Mouse (Mus musculus) ZHBTc4 (cell line): ENCODE results near the gene 1700017B05Rik.
"Not testable (repeated sequence)": the region's sequence is repeated elsewhere in the genome, so short reads cannot be mapped to it uniquely, and the experiment has no call there.

Source experiments
- DNase-seq: peaks from one replicate; pipeline ENCODE4 v3.0.0-alpha.2; 2011; ENCODE audit warnings: low read depth, low spot score

1700017B05Rik gene

DNA sequence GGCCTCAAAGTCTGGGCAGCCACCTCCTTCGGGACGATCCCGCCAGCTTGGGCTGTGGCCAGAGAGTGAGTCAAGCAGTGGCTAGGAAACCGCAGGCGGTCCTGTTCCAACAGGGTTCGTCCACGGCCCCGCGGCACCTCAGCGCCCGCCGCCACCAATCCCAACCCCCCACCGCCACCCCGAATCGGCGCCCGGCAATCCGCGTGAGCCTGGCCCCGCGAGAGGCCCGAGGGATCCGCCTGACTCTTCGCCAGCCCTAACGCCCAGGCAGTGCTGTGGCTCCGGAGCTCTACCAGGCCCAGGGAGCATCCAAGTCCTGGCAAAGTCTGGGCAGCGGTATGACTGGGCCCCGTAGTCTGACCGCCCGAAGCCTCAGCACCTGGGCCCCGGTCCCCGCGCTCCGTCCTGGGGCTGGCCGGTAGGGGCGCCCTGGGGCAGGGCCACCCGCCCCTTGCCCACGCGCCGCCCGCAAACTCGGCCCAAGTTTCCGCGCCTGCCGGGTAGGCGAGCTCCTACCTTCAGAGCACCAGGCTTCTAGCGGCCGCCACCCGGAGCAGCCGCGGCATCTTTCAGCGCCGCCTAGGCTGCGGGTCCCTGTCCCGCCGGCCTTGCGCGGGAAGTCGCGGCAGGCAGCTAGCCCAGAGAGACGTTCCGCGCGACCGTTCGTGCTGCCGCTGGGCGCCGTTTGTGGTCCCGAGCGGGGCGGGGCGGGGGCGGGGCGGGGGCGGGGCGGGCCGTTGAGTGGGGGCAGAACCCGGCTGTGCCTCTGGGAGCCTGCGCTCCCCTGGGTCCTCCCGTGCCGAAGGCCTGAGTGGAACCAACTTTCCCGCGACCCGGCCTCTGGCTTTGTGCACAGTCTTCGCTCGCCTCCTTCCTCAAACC is at the start of gene 1700017B05Rik:
TSS of gene 1700017B05Rik (minus strand) at position 700 of the 882 bp plus-strand sequence.
- peak; percentile 82 for DNase-seq

DNA sequence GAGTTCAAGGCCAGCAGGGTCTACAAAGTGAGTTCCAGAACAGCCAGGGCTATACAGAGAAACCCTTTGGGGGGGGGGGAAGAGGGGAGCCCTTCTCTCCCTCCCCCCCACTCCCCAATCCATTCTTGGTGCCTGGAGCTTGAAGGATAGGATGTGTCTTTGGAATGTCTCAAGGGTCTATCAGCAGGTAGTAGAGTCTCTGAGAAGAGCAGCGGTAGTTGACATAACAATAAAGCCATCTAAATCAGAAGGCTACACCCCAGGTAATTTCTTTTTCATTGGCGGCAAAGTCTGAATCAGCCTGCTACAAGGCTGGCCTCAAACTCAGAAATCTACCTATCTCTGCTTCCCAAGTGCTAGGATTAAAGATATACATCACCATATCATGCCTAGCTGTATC is 48.5 kb upstream of the 1700017B05Rik start:
- DNase-seq = peak; percentile 74

DNA sequence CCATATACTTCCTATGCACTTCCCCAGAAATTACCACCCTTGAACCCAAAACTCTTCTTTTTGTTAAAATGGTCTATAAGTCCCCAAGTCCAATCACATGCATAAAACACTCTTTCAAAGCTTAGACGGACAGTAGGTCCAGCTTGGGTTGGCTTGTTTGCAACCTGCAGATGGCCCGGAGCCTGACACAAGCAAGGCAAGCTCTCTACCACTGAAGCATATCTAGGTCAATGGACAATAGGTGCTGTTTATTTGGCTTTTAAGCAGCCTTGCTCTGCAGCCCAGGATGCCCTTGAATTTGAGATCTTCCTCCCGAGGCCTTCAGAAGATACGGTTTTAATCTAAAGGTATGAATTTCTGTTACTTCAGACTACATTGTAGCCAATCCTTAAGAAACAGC is 46.9 kb upstream of the 1700017B05Rik start:
- DNase-seq = no peak

DNA sequence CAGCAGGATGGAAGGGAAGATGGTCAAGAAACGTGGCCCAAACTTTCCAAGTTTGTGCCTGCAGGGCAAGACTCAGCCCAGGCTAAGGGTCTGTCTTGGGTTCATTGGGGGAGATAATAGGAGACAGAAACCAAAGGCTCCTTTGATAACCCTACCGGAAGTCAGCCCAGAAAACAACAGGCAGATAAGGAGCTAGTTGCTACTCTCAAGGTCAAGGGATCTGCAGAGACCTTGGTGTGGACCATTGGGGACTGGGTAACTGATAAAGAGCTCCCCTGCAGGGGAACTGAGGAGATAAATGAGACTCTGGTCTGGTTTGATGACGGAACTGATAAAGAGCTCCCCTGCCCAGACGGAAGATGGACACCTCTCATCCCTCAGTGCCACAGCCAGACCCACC is 45.0 kb upstream of the 1700017B05Rik start:
- DNase-seq = no peak

DNA sequence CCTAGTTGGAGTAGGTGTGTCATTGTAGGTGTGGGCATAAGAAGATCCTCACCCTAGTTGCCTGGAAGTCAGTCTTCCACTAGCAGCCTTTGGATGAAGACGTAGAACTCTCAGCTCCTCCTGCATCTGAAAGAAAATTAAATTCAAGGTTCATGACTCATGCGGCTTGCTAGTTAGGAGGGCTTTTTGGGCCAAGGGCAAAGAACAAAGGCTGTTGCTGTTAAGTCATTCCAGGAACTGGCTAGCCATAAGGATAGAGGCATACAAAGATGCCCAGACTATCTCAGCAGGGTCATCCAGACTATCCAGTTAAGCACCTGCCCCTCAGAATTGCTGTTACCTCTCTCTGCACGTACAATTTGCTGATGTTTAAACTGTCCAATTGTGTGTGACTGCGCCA is 42.3 kb upstream of the 1700017B05Rik start:
- DNase-seq = not testable (repeated sequence)

DNA sequence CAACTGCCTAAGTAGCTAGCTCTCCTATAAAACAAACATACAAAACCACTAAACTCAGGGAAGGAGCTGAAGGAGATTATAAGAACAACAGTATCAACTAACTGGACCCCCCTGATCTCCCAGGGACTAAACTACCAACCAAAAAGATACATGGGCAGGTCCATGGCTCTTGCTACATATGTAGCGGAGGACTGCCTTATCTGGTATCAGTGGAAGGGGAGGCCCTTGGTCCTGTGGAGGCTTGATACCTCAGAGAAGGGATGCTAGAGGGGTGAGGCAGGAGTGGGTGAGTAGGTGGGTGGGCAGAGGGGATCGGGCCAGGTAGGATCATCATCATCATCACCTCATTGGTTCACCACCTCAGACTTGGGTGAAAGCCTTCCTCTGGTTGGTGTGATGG is 41.8 kb upstream of the 1700017B05Rik start:
- DNase-seq = no peak

DNA sequence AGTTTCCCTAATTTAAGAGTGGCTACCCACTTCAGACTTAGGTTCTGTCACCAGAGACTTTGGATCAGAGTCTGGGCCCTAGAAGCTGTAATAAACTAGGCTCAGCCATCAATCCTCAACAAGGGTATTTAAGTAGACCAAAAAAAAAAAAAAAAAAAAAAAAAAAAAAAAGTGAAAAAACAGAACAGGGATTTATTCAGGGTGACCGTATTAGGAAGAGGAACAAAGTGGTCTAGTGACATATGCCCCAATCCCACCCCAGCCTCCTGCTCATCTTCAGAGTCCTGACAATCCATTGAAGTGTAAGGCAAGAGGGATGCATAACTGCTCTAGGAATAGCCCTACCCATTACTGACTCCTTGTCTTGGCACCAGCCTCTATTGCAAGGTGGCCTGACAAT is 40.9 kb upstream of the 1700017B05Rik start:
- DNase-seq = no peak

DNA sequence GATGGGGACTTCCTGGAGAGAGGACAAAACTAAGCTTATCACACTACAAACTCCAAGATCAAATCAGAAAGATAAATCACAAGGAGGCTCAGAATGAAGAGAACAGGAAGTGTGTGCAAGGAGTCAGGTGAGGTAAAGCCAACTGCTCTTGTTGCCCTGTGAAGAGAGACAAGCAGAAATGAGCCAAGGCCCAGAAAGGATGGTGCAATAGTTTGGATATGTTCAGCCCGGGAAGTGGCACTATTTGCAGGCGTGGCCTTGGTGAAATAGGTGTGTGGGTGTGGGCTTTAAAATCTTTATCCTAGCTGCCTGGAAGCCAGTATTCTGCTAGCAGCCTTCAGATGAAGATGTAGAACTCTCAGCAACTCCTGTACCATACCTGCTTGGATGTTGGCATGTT is 38.4 kb upstream of the 1700017B05Rik start:
- DNase-seq = no peak

DNA sequence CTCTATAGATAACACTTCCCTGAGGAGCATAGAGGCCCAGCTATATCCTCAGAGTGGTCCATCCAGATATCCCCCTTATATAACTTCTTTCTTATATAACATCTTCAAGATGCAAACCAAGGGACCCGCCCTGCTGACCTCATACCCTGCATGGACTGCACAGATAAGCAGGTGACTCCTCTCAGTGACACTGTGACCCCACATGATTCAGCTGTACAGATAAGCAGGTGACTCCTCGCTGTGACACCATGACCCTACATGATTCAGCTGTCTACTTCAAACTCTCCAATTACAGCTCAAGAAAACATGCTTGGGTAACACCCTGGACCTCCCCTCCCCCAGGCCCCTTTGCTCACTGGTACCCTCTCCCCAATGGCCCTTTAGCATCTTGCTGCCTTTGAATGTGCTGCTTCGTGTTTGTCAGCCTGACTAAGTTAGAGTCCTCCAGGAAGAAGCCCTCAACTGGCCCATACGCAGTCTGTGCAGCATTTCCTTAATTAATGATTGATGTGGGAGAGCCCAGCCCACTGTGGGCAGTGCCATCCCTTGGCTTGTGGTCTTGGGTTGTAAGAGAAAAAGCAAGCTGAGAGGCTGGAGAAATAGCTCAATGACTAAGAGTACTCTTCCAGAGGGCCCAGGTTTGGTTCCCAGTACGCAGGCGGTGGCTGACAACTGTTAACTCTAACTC is 37.5 kb upstream of the 1700017B05Rik start:
- no peak for DNase-seq

DNA sequence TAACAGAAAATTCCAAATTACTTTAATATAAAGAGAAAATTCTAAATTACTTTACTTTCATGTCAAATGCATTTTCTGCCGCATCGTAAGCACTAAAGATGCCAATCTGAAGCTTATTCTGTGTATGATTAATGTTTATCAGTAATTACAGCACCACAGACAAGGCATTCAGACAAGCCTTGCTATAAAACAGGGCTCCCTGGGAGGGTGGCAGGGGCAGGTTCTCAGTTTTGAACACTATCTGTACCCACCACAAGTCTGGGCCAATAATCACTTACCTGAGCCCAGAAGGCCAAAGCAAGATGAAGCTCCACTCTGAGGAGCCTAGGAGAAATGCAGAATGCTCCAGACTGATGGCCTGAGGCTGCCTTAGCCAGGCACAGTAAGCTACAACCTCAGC is 35.5 kb upstream of the 1700017B05Rik start:
- DNase-seq = no peak

DNA sequence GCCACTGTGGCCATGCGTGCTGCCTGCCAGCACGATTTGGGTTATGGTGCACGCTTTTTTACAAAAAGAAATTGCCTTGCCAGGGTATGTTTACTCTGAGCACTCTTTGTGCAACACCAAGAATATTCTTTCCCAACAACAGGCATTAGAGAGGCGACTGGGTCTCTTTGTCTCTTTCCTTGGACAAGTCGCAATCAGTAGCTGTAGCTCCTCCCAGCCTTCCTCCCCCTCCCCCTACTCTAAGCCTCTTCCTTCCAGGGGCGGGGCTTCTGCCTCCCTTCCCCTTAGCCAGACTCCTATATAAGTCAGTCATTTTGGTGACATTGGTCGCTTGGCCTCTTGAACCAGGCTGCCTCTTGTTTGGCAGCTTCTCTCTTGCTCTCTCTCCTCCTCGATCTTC is 33.9 kb upstream of the 1700017B05Rik start:
- peak; percentile 85 for DNase-seq

DNA sequence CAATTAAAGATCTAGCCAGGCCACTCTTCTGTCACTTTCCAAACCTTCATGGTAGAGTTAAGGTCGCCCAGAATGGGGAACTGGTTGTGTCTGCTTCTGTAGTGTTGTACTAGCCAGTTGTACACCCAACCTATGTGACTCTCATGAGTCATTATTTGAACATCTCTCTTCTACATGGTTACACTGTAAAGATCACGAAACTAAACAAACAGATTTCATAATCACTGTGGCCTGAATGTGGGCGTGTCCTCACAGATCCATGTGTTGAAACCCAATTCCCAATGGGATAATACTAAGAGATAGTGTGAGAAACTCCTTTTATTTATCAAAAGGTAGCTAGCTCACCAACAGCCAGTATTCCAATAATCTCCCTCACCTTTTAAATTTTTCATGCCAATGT is 33.3 kb upstream of the 1700017B05Rik start:
- no peak for DNase-seq

DNA sequence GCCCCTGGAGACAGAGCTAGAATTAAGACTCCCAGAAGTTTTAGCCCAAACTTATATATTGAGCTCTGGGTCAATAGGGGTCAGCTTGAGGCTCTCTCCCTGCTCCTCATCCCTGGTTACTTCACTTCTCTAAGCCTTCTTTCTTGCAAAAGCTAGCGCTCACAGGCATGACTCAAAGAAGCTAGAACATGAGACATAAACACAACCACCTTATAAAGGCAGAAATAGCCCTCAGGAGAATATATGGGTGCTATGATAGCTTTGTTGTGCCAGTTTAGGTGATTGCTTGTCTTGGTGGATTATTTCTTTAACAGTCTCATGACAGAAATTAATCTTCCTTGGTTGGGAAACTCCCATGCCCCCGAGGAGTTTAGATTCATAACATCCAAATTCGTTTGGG is 32.5 kb upstream of the 1700017B05Rik start:
- DNase-seq = no peak

DNA sequence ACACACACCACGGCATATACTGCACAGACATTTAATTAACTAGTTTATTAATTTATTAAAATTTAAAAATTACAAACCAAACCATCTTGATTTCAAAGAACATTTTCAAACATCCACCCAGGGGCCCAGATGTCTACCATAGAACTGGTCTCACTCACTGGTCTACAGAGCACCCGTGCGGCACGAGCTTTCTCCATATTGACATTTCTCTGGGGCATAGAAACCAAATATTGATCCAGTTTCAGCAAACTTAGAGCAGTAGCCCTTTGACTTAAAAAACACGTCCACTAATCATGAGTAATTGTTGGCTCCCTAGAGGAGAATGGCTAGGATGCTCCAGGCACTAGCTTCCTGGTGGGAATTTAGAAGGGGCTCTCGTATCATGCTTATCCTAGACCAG is 24.8 kb upstream of the 1700017B05Rik start:
- no peak for DNase-seq

DNA sequence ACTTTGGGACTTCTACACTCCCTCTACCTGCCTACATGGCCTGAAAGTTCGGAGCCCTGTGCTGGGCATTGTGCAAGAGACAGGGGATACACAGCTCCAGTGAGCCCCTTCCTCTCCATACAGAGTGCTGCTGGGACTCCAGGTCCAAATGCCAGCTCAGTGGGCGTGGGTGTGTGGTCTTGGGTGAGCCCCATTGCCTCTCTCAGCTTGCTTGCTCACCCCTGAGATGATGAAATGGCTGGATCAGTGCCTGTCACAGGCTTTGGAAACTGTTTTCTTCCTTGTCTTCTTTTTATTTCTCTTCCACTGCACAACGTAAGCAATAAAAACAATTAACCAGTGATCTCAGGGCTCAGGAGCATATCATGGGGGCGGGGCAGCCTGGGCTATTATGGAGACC is 20.9 kb upstream of the 1700017B05Rik start:
- DNase-seq = no peak

DNA sequence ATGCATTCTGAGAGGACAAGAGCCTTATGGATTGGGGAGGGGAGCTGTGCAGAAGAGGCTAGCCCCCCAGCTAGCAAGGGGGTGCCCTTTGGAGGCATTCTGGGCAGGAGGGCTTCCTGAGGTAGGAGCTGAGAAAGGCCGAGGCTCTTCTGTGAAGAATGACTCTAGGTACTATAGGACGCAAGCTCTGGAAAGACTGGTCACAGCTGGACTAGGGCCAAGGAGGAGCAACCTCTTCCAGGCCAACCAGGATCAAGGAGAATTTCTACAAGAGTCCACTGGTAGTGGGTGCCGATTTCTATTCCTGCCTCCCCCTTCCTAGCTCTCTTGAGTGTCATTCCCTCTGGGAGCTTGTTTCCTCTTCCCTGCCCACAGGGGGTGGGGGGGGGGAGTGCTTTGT is 20.3 kb upstream of the 1700017B05Rik start:
- DNase-seq = no peak

DNA sequence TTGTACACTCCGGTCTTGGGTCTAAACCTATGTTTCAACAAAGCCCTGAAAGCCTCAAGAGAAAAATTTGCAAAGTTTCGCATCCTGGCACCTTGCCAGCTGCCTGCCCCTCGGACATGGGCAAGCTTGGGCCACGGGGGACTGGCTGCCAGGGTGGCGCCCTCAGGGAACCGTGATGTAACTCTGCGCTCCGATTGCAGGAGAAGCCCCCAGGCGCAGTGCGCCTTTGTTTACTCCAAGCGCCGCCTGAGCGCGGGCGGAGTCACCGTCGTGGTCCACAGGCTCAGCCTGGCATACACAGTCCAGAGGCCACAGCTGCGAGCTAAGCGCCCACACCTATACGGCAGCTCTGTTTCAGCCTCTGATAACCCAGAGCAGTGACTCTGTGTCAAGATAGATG is 19.1 kb upstream of the 1700017B05Rik start:
- DNase-seq = peak; percentile 60

DNA sequence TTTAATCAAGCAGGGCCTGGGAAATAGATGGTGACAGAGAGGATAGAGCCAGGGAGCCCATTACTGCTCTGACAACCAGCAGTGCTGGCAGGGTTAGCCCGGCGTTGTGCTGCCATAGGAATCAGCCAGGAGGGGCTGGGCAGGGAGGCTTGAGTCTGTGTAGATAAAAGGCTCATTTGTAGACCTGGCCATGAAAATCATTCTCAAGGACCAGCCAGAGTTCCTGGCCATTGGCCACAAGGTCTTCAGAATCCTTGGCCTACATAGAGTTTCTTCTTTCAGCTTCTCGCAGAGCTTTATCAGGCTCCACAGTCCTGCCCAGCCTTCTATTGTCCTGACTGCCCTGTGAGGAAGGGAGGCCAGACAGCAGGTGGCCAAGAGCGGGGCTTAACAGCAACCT is 17.0 kb upstream of the 1700017B05Rik start:
- no peak for DNase-seq

DNA sequence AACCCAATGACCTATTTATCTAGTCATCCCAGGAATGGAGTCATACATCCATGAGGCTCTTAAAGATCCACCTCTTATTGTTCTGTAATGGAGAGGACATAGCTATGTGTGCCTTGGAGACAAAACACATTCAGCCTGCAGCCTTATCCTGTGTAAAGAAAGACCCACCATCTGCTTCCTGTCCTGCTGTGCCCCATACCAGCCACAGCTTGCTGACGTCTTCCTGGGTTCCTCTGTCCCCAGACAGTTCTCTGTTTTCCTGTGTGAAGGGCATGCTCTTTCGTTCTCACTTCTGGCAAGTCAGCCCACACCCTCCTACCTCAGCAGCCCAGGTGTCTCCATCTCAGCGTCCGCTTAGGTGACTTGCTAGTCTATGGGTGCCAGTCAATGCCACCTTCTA is 15.9 kb upstream of the 1700017B05Rik start:
- DNase-seq = peak; percentile 48

DNA sequence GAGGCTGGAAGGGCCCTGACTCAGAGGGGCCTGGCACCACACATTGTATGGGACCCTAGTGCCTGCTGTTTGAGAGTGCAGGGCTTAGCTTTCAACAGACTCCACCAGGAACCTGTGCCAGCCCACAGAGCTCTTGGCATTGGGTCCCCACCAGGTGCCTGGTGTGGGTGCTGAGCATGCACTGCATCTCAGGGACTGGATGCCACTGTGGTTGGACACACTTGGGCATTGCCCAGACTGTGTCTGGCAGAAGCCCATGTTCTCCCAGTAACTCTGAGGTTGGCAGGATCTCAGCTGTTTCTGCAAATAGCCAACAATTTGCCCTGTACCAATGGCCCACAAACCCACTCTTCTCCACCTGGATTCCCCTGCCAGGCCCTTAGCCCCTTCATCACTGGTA is 13.9 kb upstream of the 1700017B05Rik start:
- DNase-seq = no peak

DNA sequence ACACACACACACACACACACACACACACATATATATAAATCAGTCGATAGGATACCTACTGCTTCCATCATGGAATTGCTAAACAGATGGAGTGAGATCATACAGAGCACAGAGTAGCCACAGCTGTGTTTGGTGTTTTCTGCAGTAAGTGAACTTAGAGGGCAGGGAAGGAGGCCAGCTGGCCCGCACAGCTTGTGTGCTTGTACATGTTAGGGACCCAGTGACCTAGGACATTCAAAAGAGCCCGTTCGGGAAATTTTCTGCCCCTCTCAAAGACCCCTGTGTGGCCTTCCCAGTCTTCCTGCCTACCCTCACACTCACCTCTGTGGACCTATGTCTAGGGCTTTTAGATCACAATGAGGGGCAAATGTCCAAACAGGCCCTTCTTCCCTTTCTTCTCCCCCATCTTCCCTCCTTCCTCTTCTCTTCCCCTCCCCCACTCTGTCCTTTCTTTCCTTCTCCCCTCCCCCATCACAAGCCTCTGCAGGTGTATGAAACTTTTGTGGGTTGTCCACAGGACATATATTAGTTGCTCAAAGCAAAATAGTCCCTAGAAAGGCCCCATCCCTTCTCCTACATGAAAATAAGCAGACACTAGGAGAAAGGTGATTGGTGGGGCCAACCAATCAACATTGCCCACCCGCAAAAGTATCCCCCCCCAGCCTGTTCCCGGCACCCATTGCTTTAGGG is 11.5 kb upstream of the 1700017B05Rik start:
- no peak for DNase-seq
